Mouse (Mus musculus): Measurements from ENCODE around the gene Zfp51. TPM values are rescaled to one million over a fixed set of nuclear protein-coding genes. Genes with fewer than 3 reads are reported as not detected.

Gene Zfp51
- polyA plus RNA-seq, 1 experiment from 2014 or later, result 13.0 TPM

DNA sequence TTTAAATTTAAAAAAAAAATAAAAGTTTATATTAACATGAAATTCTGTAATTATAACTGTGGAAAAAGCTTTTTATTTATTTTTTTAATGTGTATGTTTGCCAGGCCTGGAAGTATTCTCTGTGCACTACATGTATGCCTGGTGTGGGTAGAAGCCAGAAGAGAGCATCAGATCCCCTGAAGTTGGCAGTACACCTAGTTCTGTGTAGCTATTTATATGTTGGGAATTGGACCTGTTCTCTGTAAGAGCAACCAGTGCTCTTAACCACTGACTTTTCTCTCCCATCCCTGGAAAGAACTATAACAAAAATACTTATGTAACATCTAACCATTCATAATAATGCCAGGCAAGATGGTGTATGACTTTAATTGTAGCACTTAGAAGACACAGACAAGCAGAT is 59.6 kb downstream of the Zfp51 start:
- H3K27ac ChIP-seq (ENCODE audit: low read length), result no peak overlapping the region
- H3K36me3 ChIP-seq (ENCODE audit: control insufficient read depth, insufficient read depth), result no peaks in the 10 kb centered on the region
- no peak overlapping the region for H3K4me2 ChIP-seq (ENCODE audit: low read length)
- H3K4me3 ChIP-seq (replicated peaks; ENCODE audit: low read length), result no peak overlapping the region
- ATAC-seq, result no peak
- no peaks in the 10 kb centered on the region for H3K27me3 ChIP-seq (replicated peaks; ENCODE audit: control insufficient read depth, insufficient read depth, low read length)
- H3K9ac ChIP-seq (replicated peaks; ENCODE audit: low read depth, low read length), result no peak overlapping the region
- H3K9me3 ChIP-seq (ENCODE audit: control insufficient read depth, low read length), result no peaks in the 10 kb centered on the region
- no peaks in the 10 kb centered on the region for H3K4me1 ChIP-seq (replicated peaks; ENCODE audit: control insufficient read depth, insufficient read depth, low read length)

Other genes with a start within 250 kb of the Zfp51 start
- gene Vmn1r234, start 224.3 kb upstream of the Zfp51 start, polyA plus RNA-seq (2015; fragmentation: Nextera tagmentation; extraction: Ambion mirVana), result not detected in 2 replicates
- not detected in 2 replicates for gene Vmn1r235, start 194.0 kb upstream of the Zfp51 start, polyA plus RNA-seq (2015; fragmentation: Nextera tagmentation; extraction: Ambion mirVana)
- gene Vmn1r236, start 167.4 kb upstream of the Zfp51 start, polyA plus RNA-seq (2015; fragmentation: Nextera tagmentation; extraction: Ambion mirVana), result not detected in 2 replicates
- gene Vmn1r237, start 138.5 kb upstream of the Zfp51 start, polyA plus RNA-seq (2015; fragmentation: Nextera tagmentation; extraction: Ambion mirVana), result not detected in 2 replicates
- 4.9 and 5.9 TPM in 2 replicates for gene Zfp677, start 66.6 kb upstream of the Zfp51 start, polyA plus RNA-seq (2015; fragmentation: Nextera tagmentation; extraction: Ambion mirVana)
- gene Zfp54, start 27.1 kb upstream of the Zfp51 start, polyA plus RNA-seq (2015; fragmentation: Nextera tagmentation; extraction: Ambion mirVana), result 4.1 and 5.7 TPM in 2 replicates
- gene Zfp53, start 38.6 kb downstream of the Zfp51 start, polyA plus RNA-seq (2015; fragmentation: Nextera tagmentation; extraction: Ambion mirVana), result 12.4 and 13.5 TPM in 2 replicates
- gene Zfp52, start 85.2 kb downstream of the Zfp51 start, polyA plus RNA-seq (2015; fragmentation: Nextera tagmentation; extraction: Ambion mirVana), result 3.1 and 3.2 TPM in 2 replicates
- 20.9 and 24.0 TPM in 2 replicates for gene Zfp948, start 116.6 kb downstream of the Zfp51 start, polyA plus RNA-seq (2015; fragmentation: Nextera tagmentation; extraction: Ambion mirVana)
- 13.4 and 14.1 TPM in 2 replicates for gene Zfp983, start 200.2 kb downstream of the Zfp51 start, polyA plus RNA-seq (2015; fragmentation: Nextera tagmentation; extraction: Ambion mirVana)
- 17.1 and 23.5 TPM in 2 replicates for gene Gm10226, start 241.5 kb downstream of the Zfp51 start, polyA plus RNA-seq (2015; fragmentation: Nextera tagmentation; extraction: Ambion mirVana)